Mouse (Mus musculus) limb, embryonic 10.5 days (tissue): Measurements from ENCODE around the gene Gm9936. TPM values are rescaled to one million over a fixed set of nuclear protein-coding genes. Genes with fewer than 3 reads are reported as not detected.
"Not testable (repeated sequence)": the region's sequence is repeated elsewhere in the genome, so short reads cannot be mapped to it uniquely, and the experiment has no call there.

Experiments used
- DNase-seq: peaks from one replicate; pipeline ENCODE4 v3.0.0-alpha.2; 2017; ENCODE audit warnings: low spot score
- H3K27ac ChIP-seq: fragments of 300-500 bp; sonication (generic); 2 replicates; pipeline ENCODE4 v1.5.1; 2016; ENCODE audit warnings: mild to moderate bottlenecking
- H3K27me3 ChIP-seq: fragments of 300-500 bp; sonication (generic); 2 replicates; pipeline ENCODE4 v1.6.1; 2016; ENCODE audit warnings: low read depth, mild to moderate bottlenecking; ENCODE audit not compliant: poor library complexity, severe bottlenecking
- H3K36me3 ChIP-seq: fragments of 300-500 bp; sonication (generic); 2 replicates; pipeline ENCODE4 v1.6.1; 2016; ENCODE audit warnings: mild to moderate bottlenecking, moderate library complexity
- H3K4me1 ChIP-seq: fragments of 300-500 bp; sonication (generic); 2 replicates; pipeline ENCODE4 v1.6.1; 2016
- H3K4me3 ChIP-seq: fragments of 300-500 bp; sonication (generic); 2 replicates; pipeline ENCODE4 v1.5.1; 2016; ENCODE audit warnings: mild to moderate bottlenecking, moderate library complexity
- H3K9me3 ChIP-seq: fragments of 300-500 bp; sonication (generic); replicated peaks from 2 replicates; pipeline ENCODE4 v1.6.1; 2016; ENCODE audit warnings: mild to moderate bottlenecking
- WGBS: fragments of 180-500 bp; shearing (Covaris S2); methylation state at CpG from one replicate; pipeline ENCODE4 v1.1.7; 2016; 5-methylcytosine and 5-hydroxymethylcytosine counted together
- polyA plus RNA-seq: library from polyadenylated mRNA; unstranded; fragments of >200 nt; fragmentation: Nextera tagmentation; extraction: Ambion mirVana; gene quantifications from 2 replicates; pipeline ENCODE4 v1.2.1, GENCODE M21; 2016

Gm9936 gene
- polyA plus RNA-seq: not detected in 2 replicates

DNA sequence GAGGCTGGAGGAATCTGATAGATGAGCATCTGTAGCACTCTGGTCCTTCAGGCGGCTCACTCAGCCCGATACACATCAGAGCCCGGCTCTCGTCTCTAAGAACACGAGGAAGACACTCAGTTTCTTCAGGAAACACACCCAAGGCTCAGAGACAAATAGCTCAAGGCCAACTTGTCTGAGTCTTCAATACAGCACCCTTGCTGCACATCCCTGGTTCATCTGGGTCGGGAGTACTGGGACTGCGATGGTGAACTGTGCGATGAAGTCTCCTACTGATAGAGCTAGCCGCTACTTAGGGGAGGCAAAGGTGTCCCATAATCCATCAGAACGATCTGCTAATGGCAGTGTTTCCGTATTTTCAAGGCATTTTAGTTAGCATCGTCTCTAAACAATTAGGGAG, at the start of gene Gm9936:
Gm9936 (minus strand) TSS at position 101 of the 400 bp plus-strand sequence.
- DNase-seq: no peak
- WGBS: 87% methylated on average over 12 of the region's 12 CpGs
- H3K27me3 ChIP-seq: peaks cover 13% of the 10 kb centered on the region; the same call in 1 of the 2 replicates
- H3K4me3 ChIP-seq: peak within 1 kb of the TSS; percentile 45
- peaks cover 5% of the 10 kb centered on the region for H3K4me1 ChIP-seq
- no peaks in the 10 kb centered on the region for H3K9me3 ChIP-seq
- no peaks in the 10 kb centered on the region for H3K36me3 ChIP-seq
- H3K27ac ChIP-seq: no peak within 1 kb of the TSS

DNA sequence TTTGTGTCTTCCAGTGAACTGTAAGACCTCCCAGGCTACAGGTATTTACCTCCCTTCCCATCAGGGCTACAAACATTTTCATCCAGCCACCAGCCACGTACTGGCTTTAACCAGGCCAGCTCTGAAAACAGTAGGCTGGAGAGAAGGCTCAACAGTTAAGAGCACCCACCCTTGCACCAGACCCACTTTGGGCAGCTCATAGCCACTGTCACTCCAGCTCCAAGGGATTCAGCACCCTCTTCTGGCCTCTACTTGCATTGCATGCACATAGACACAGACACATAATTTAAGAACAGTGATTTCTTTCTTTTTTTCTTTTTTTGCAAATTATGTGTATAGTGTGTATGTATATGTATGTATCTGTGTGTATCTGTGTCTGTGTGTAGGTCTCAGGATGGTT, 43.9 kb upstream of the Gm9936 start:
- Histone ChIP-seq H3K36me3 (no peaks in the 10 kb centered on the region), H3K27ac (no peak overlapping the region), H3K4me3 (no peak overlapping the region), H3K4me1 (peaks cover 15% of the 10 kb centered on the region), H3K27me3 (no peaks in the 10 kb centered on the region), H3K9me3 (no peaks in the 10 kb centered on the region)
- 33% methylated on average over 1 of the region's 1 CpGs for WGBS
- DNase-seq: peak; percentile 57

DNA sequence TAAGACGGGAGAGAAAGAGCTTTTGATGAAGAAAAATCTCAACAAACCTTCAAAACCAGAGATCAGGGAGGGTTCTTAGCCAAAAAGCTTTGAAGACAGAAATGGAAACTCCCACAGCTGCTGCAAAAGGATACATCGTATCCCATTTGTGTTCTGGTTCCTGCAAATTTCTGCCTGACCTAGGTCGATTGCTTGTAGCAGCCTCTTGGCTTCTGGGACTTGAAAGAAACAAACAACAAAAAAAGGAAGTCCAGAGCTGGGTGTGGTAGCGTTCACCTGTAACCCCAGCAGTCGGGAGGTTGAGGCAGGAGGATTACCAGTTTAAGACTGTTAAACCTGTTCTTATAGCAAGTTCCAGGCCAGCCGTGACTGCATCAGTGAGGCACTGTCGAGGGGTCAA, 40.4 kb upstream of the Gm9936 start:
- Histone ChIP-seq H3K4me3 (no peak overlapping the region), H3K36me3 (no peaks in the 10 kb centered on the region), H3K27me3 (no peaks in the 10 kb centered on the region), H3K27ac (no peak overlapping the region), H3K9me3 (no peaks in the 10 kb centered on the region), H3K4me1 (peaks cover 13% of the 10 kb centered on the region)
- 83% methylated on average over 7 of the region's 7 CpGs for WGBS
- DNase-seq: no peak

DNA sequence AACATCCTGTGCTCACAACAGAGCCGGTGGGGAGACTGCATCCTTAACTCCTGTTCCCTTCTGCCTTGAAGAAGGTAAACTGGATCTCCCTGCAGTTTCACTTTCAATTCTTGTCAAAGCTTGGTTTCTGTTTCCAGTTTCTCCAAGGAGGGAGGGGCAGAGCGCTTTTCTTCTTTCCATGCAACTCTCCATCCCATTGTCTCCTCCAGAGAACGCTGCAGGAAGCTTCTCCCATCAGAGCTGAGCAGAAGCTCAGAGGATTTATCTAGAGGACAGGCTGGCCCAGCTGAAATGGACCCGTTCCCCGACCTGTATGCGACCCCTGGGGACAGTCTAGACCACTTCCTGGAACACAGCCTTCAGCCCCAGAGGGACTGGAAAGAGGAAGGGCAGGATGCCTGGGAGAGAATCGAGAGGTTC, 38.9 kb upstream of the Gm9936 start:
- DNase-seq: no peak
- H3K36me3 ChIP-seq: no peaks in the 10 kb centered on the region
- 19% methylated on average over 7 of the region's 7 CpGs for WGBS
- peak overlapping the region; percentile 63 for H3K27ac ChIP-seq
- peak overlapping the region; percentile 26; the same call in 1 of the 2 replicates for H3K4me3 ChIP-seq
- H3K4me1 ChIP-seq: peaks cover 13% of the 10 kb centered on the region
- H3K9me3 ChIP-seq: no peaks in the 10 kb centered on the region
- H3K27me3 ChIP-seq: no peaks in the 10 kb centered on the region

DNA sequence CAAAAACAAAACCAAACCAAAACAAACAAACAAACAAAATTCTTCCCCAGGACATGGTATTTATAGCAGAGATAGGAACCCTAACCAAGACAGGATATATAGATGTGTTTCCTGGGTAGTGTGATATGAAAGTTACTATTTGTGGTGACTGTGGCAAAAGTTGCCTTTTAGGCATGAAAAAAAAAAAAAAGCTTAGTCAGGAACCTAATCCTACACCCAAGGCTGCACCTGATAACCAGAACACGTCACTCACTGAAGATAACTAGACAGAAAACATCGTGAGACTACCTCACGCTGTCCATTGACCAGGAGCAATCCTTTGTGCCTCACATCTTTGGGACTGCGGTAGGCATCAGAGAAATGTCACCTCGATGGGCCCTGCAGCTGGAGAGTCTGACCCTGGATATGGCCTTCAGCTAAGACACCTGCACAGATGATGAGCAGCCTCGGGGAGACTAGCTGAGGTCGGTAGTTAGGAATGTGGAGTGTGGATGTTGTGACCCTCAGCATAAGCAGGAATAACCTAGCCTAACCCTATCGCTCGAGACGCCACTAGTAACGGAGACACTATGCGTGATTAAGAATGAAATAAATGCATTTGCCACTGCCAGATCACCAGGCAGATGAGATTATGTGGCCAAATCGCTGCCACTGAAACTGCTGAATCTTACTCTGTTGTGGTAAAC, 38.3 kb upstream of the Gm9936 start, which contains the start of gene Oasl2:
Oasl2 (plus strand) TSS at position 249 of the 686 bp plus-strand sequence.
- WGBS: 75% methylated on average over 13 of the region's 13 CpGs
- H3K36me3 ChIP-seq: no peaks in the 10 kb centered on the region
- H3K27ac ChIP-seq: peak within 1 kb of the TSS; percentile 63
- peak within 1 kb of the TSS; percentile 26; the same call in 1 of the 2 replicates for H3K4me3 ChIP-seq
- H3K27me3 ChIP-seq: no peaks in the 10 kb centered on the region
- no peaks in the 10 kb centered on the region for H3K9me3 ChIP-seq
- peaks cover 13% of the 10 kb centered on the region for H3K4me1 ChIP-seq
- DNase-seq: no peak

DNA sequence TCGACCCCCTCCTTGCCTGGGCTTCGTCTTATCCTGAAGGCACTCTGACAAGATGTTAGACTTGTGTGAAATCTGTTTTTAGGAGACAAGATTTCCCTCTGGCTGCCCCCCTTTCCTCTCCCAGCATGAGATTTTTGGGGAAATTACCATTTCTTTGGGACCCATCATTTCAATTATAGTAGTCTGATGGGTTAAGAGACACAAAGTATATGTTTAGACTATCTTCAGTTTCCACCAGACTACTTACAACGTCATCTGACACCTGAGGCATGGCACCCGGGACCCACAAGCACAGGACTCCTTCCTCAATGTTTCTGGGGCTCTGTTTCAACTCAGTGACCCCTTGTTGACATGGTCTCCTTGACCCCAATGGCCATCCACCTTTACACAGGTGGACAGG, 37.1 kb upstream of the Gm9936 start:
- no peak for DNase-seq
- Histone ChIP-seq H3K4me1 (peaks cover 13% of the 10 kb centered on the region), H3K27me3 (no peaks in the 10 kb centered on the region), H3K36me3 (no peaks in the 10 kb centered on the region), H3K27ac (no peak overlapping the region), H3K4me3 (no peak overlapping the region), H3K9me3 (no peaks in the 10 kb centered on the region)
- 91% methylated on average over 4 of the region's 4 CpGs for WGBS

DNA sequence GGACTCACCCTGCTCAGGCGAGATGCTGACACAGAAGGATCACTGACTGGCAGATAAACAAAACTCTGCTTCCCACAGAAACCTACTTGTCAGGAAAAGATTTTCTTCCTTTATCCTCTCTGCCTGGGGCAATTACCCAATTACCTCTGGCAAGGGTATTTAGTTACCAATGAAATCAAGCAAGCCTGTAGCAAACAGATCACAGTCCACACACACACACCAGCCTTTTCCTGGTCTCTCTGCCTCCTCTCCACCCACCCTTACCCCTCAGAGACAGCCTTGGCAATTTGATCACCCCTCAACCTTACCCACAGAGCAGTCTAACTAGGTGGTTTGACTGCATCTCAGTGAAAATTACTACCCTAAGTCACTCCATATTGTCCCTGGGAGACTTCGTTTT, 30.5 kb upstream of the Gm9936 start:
- H3K27ac ChIP-seq: no peak overlapping the region
- no peak for DNase-seq
- WGBS: 90% methylated on average over 2 of the region's 2 CpGs

DNA sequence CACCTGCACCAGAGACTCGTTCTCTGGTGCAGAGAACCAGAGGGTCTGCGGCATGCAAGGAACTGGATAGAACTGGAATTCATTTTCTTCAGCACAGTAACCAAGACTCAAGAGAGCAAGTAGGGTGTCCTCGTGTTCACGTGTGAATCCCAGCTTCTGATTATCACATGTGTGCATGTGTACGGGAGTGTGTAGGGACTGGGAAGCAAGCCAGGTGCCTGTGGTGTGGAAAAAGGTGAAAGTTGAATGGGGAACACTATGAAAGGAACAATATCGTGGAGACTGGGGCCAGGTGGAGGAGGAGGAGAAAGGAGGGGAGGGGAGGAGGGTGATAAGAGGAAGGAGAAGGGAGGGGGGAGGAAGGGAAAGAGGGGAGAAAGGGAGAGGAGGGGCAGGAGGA, 28.3 kb upstream of the Gm9936 start:
- Histone ChIP-seq H3K36me3 (no peaks in the 10 kb centered on the region), H3K9me3 (no peaks in the 10 kb centered on the region), H3K27me3 (no peaks in the 10 kb centered on the region), H3K4me3 (no peak overlapping the region), H3K27ac (no peak overlapping the region), H3K4me1 (no peaks in the 10 kb centered on the region)
- WGBS: 91% methylated on average over 6 of the region's 6 CpGs
- no peak for DNase-seq

More for the DNA sequence above, 30.5 kb upstream of the Gm9936 start:
- Histone ChIP-seq H3K36me3 (no peaks in the 10 kb centered on the region), H3K4me3 (no peak overlapping the region), H3K27me3 (no peaks in the 10 kb centered on the region), H3K9me3 (no peaks in the 10 kb centered on the region), H3K4me1 (no peaks in the 10 kb centered on the region)

DNA sequence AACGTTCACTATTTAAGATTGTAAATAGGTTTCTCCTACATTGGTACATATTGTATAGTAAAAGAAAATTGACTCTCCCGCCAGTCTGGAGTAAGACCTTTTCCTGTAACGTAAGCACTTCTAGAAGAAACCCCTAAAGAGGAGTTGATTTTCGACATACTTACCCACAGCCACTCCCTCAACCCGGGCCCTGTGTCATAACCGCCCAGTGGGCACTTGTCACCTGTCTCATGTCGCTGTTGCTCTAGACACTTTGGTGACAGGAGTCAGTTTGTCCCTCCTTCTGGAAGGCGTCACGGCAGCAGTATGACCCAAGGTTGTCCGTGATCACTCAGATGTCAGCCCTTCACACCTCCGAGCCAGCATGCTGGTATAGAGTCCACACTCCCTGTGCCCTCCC, 24.5 kb upstream of the Gm9936 start:
- 87% methylated on average over 11 of the region's 11 CpGs for WGBS

DNA sequence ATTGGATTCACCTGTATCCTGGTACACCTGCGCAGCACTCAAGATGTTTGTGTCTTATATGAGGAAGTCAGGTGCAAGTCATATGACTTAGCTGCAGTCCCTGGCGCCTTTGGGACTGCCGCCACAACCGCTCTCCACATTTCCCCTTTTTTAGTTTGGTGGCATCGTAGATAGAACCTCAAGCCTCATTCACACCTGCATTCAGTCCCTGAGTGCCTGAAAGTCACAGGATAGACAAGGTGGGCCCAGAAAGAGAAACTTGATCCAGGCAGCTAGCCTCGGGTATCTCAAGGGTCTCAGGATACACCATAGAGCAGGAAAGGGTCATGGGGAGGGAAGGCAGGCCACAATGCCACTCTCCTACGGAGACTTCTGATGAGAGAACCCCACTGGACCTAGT, 23.8 kb upstream of the Gm9936 start:
- WGBS: 85% methylated on average over 6 of the region's 7 CpGs
- H3K4me3 ChIP-seq, H3K27ac ChIP-seq, H3K9me3 ChIP-seq, DNase-seq, H3K36me3 ChIP-seq, H3K27me3 ChIP-seq: not testable (repeated sequence)
- peaks cover 18% of the 10 kb centered on the region for H3K4me1 ChIP-seq

More for the DNA sequence above, 24.5 kb upstream of the Gm9936 start:
- Histone ChIP-seq H3K36me3 (no peaks in the 10 kb centered on the region), H3K9me3 (no peaks in the 10 kb centered on the region), H3K4me3 (no peak overlapping the region), H3K4me1 (peaks cover 11% of the 10 kb centered on the region; the same call in 1 of the 2 replicates), H3K27ac (no peak overlapping the region), H3K27me3 (peaks cover 7% of the 10 kb centered on the region; the same call in 1 of the 2 replicates)
- no peak for DNase-seq

DNA sequence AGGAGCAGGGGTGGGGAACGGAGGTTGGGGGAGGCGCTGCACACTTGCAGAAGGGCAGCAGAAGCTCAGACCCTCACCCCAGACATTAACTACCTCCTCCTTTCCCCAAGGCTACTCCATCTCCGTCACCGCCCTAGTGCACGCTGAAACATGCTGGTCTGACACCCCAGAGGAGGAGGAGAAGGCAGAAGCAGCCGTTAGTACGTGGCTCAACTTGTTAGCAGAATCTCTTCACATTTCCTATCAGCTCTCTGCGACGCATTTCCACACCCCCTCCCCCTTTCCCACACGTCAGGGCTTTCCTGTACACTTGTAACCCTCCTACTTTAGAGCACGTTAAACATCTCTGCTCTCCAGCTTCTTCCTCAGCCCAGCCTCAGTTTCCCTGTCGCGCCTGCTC, 20.9 kb upstream of the Gm9936 start:
- no peak overlapping the region for H3K27ac ChIP-seq
- no peak for DNase-seq

DNA sequence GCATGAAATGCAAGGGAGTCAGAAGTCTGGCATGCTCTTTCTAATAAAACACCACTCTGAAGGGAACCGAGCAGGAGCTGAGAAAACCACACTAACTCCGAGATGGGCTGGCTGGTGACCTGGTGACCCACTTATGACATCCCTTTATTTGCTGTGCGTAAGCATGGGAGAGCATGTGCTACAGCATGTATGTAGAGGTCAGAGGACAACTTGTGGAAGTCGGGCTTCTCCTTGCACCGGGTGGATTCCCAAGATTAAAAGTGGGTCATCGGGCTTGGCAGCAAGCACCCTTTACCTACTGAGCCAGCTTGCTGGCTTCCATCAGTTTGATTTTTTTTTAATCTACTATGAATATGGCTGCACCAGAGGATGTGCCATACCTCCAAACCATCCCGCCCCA, 19.0 kb upstream of the Gm9936 start:
- no peak for DNase-seq
- peak overlapping the region; percentile 36; the same call in 1 of the 2 replicates for H3K27ac ChIP-seq
- WGBS: 73% methylated on average over 7 of the region's 7 CpGs

More for the DNA sequence above, 20.9 kb upstream of the Gm9936 start:
- 64% methylated on average over 13 of the region's 13 CpGs for WGBS
- Histone ChIP-seq H3K9me3 (no peaks in the 10 kb centered on the region), H3K36me3 (no peaks in the 10 kb centered on the region), H3K4me3 (no peak overlapping the region), H3K4me1 (peaks cover 28% of the 10 kb centered on the region), H3K27me3 (peaks cover 7% of the 10 kb centered on the region; the same call in 1 of the 2 replicates)

DNA sequence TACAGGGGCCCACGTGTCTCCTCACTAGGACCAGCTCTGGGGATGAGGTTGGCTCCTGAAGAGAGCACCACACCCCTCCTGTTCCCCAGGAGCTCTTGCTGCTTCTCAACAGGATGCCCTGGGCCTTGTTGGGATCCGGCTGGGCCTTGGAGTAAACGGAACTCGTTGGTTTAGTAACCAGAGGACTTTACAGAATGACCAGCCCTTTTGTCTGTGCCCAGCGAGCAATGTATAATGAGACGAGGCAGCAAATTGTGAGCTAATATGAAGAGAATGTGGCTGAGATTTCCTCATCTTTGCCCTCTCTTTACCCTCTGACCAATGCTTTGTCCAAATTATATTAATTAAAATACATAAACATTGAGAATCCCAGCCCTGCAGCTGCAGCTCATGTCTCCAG, 17.8 kb upstream of the Gm9936 start:
- DNase-seq: no peak
- H3K9me3 ChIP-seq: no peaks in the 10 kb centered on the region
- no peak overlapping the region; the same call in 1 of the 2 replicates for H3K27ac ChIP-seq
- no peak overlapping the region for H3K4me3 ChIP-seq
- 72% methylated on average over 6 of the region's 6 CpGs for WGBS
- no peaks in the 10 kb centered on the region for H3K36me3 ChIP-seq
- peaks cover 28% of the 10 kb centered on the region for H3K4me1 ChIP-seq
- H3K27me3 ChIP-seq: peaks cover 7% of the 10 kb centered on the region; the same call in 1 of the 2 replicates

More for the DNA sequence above, 19.0 kb upstream of the Gm9936 start:
- Histone ChIP-seq H3K36me3 (no peaks in the 10 kb centered on the region), H3K4me1 (peaks cover 28% of the 10 kb centered on the region), H3K4me3 (no peak overlapping the region), H3K9me3 (no peaks in the 10 kb centered on the region), H3K27me3 (peaks cover 7% of the 10 kb centered on the region; the same call in 1 of the 2 replicates)
